Comparison of ENCODE assay signal across 8 mouse cellular contexts in genomic region chr19:45812115-45812514, GRCm38 (mm10). TPM values are rescaled to one million over a fixed set of nuclear protein-coding genes. Genes with fewer than 3 reads are reported as not detected.
A peak's percentile ranks its signal among the peaks of the same experiment; 100 is the strongest.
DNase-seq lines count a peak whose midpoint lies in the region; ATAC-seq and TF ChIP-seq lines count a peak whose summit lies in the region.

No protein-coding gene starts in this region.

- H3K9ac ChIP-seq in MEL (ENCODE audit: control insufficient read depth, low read depth, low read length, poor library complexity, severe bottlenecking), result peak overlapping the region; percentile 16; the same call in 1 of the 2 replicates
- no peak overlapping the region for H3K9ac ChIP-seq in hindbrain, embryonic 11.5 days (ENCODE audit: low read depth, low read length)
- H3K9ac ChIP-seq in limb, embryonic 14.5 days (ENCODE audit: low read depth, low read length, severe bottlenecking), result no peak overlapping the region
- H3K9ac ChIP-seq in midbrain, embryonic 13.5 days (replicated peaks), result peak overlapping the region; percentile 51

- no peak overlapping the region for H3K27ac ChIP-seq in MEL (ENCODE audit: control insufficient read depth, low read depth, low read length)
- H3K27ac ChIP-seq in hindbrain, embryonic 11.5 days (ENCODE audit: low read depth, low read length), result no peak overlapping the region
- H3K27ac ChIP-seq in limb, embryonic 14.5 days (replicated peaks; ENCODE audit: low read depth, low read length), result no peak overlapping the region
- 0 out of 2 replicates have a peak overlapping the region, but pooled peaks have one; percentile 35 for H3K27ac ChIP-seq in midbrain, embryonic 13.5 days

- no peak for TF ChIP-seq CTCF in MEL (IDR thresholded peaks at IDR 0.05 in 2 of 3, conservative IDR thresholded peaks at IDR 0.05 in 1 of 3; ENCODE audit: control insufficient read depth in 1 of 3, insufficient read depth in 1 of 3, low read depth in 2 of 3, low read length in 3 of 3, poor library complexity in 1 of 3, severe bottlenecking in 1 of 3)

- DNase-seq in A20 (ENCODE audit: low read depth, low spot score) (peak; percentile 87), MEL (ENCODE audit: low read depth, low spot score) (peak; percentile 87)
- DNase-seq in embryo, embryonic 9.5 days (ENCODE audit: extremely low spot score), result peak; percentile 58
- peak; percentile 63 for DNase-seq in hindbrain, embryonic 11.5 days (ENCODE audit: low spot score)
- DNase-seq in limb, embryonic 14.5 days (ENCODE audit: low spot score), result no peak
- DNase-seq in testis, postnatal 14 days (ENCODE audit: low spot score), result peak; percentile 59
- no peak for DNase-seq in right cerebral cortex, postnatal 25 days

- peak; percentile 39; the same call in 1 of the 2 replicates for ATAC-seq in hindbrain, embryonic 11.5 days (ENCODE audit: low FRiP score)
- no peak for ATAC-seq in limb, embryonic 14.5 days (ENCODE audit: low FRiP score, low read depth)
- peak; percentile 47 for ATAC-seq in midbrain, embryonic 13.5 days

- H3K36me3 ChIP-seq in MEL (ENCODE audit: control insufficient read depth in 1 of 2, insufficient read depth in 2 of 2, low read length in 2 of 2), result no peaks in the 10 kb centered on the region
- H3K36me3 ChIP-seq in hindbrain, embryonic 11.5 days (ENCODE audit: control insufficient read depth, insufficient read depth, low read length), result no peaks in the 10 kb centered on the region
- no peaks in the 10 kb centered on the region for H3K36me3 ChIP-seq in limb, embryonic 14.5 days (ENCODE audit: control insufficient read depth, insufficient read depth, low read length)
- no peaks in the 10 kb centered on the region for H3K36me3 ChIP-seq in midbrain, embryonic 13.5 days

- 2% methylated on average over 16 of the region's 16 CpGs for WGBS in hindbrain, embryonic 11.5 days
- WGBS in limb, embryonic 14.5 days, result 4% methylated on average over 16 of the region's 16 CpGs
- WGBS in midbrain, embryonic 13.5 days, result under 1% methylated on average over 16 of the region's 16 CpGs

- no peaks in the 10 kb centered on the region for H3K27me3 ChIP-seq in MEL (ENCODE audit: control insufficient read depth in 1 of 2, insufficient read depth in 2 of 2, low read length in 2 of 2)
- H3K27me3 ChIP-seq in hindbrain, embryonic 11.5 days (ENCODE audit: control insufficient read depth, insufficient read depth, low read length), result peaks cover 7% of the 10 kb centered on the region
- H3K27me3 ChIP-seq in limb, embryonic 14.5 days (ENCODE audit: control insufficient read depth, insufficient read depth, low read length), result peaks cover 10% of the 10 kb centered on the region
- H3K27me3 ChIP-seq in midbrain, embryonic 13.5 days, result peaks cover 16% of the 10 kb centered on the region; the same call in 1 of the 2 replicates

- H3K79me2 ChIP-seq in MEL (ENCODE audit: control insufficient read depth, insufficient read depth, low read length, poor library complexity), result no peaks in the 10 kb centered on the region

- no peak for TF ChIP-seq EP300 in MEL (IDR thresholded peaks at IDR 0.05; ENCODE audit: low read depth in 1 of 2, low read length in 2 of 2)

- no peak for TF ChIP-seq RAD21 in MEL (IDR thresholded peaks at IDR 0.05; ENCODE audit: low read depth, low read length)

- peaks cover 0 to 5% of the 10 kb centered on the region in 2 experiments; a peak in 2 of 4 replicates for H3K4me1 ChIP-seq in MEL (ENCODE audit: control insufficient read depth in 1 of 2, insufficient read depth in 2 of 2, low read length in 2 of 2)
- H3K4me1 ChIP-seq in hindbrain, embryonic 11.5 days (replicated peaks; ENCODE audit: control insufficient read depth, insufficient read depth, low read length), result peaks cover 13% of the 10 kb centered on the region
- H3K4me1 ChIP-seq in limb, embryonic 14.5 days (ENCODE audit: control insufficient read depth, insufficient read depth, low read length), result peaks cover 18% of the 10 kb centered on the region
- H3K4me1 ChIP-seq in midbrain, embryonic 13.5 days (replicated peaks), result peaks cover 39% of the 10 kb centered on the region

- peak overlapping the region; percentile 45 for H3K4me2 ChIP-seq in hindbrain, embryonic 11.5 days (replicated peaks; ENCODE audit: low read depth, low read length)
- H3K4me2 ChIP-seq in limb, embryonic 14.5 days (replicated peaks; ENCODE audit: low read depth, low read length, severe bottlenecking), result no peak overlapping the region; the same call in 1 of the 2 replicates
- peak overlapping the region; percentile 70 for H3K4me2 ChIP-seq in midbrain, embryonic 13.5 days (replicated peaks)

- peak overlapping the region; percentile 40 to 52 for H3K4me3 ChIP-seq in MEL (ENCODE audit: control insufficient read depth in 1 of 2, insufficient read depth in 1 of 2, low read depth in 2 of 2, low read length in 2 of 2)
- peak overlapping the region; percentile 29 for H3K4me3 ChIP-seq in hindbrain, embryonic 11.5 days (ENCODE audit: low read depth, low read length)
- H3K4me3 ChIP-seq in limb, embryonic 14.5 days (replicated peaks; ENCODE audit: low read length), result peak overlapping the region; percentile 16; the same call in 1 of the 2 replicates
- H3K4me3 ChIP-seq in midbrain, embryonic 13.5 days (replicated peaks), result peak overlapping the region; percentile 39

- no peak for TF ChIP-seq POLR2A in MEL (IDR thresholded peaks at IDR 0.05; ENCODE audit: control insufficient read depth in 1 of 2, insufficient read depth in 1 of 2, low read depth in 1 of 2, low read length in 2 of 2, poor library complexity in 1 of 2)
- no peak for TF ChIP-seq POLR2A in limb, embryonic 14.5 days (IDR thresholded peaks at IDR 0.05; ENCODE audit: borderline replicate concordance, extremely low read depth, insufficient read depth, insufficient read length)

- no peaks in the 10 kb centered on the region for H3K9me3 ChIP-seq in MEL (replicated peaks; ENCODE audit: insufficient read depth, low read length)
- no peaks in the 10 kb centered on the region for H3K9me3 ChIP-seq in hindbrain, embryonic 11.5 days (ENCODE audit: control insufficient read depth, low read length)
- H3K9me3 ChIP-seq in limb, embryonic 14.5 days (ENCODE audit: control insufficient read depth, low read length), result no peaks in the 10 kb centered on the region
- no peaks in the 10 kb centered on the region for H3K9me3 ChIP-seq in midbrain, embryonic 13.5 days

TF ChIP-seq in MEL, 35 proteins besides CTCF, POLR2A, EP300 and RAD21:
- no peak for TF ChIP-seq BHLHE40 (IDR thresholded peaks at IDR 0.05; ENCODE audit: borderline replicate concordance, low read depth, low read length)
- TF ChIP-seq ZKSCAN1 (IDR thresholded peaks at IDR 0.05; ENCODE audit: low read depth, low read length), result no peak
- TF ChIP-seq E2F4 (IDR thresholded peaks at IDR 0.05; ENCODE audit: borderline replicate concordance, low read depth, low read length), result no peak
- no peak for TF ChIP-seq UBTF (IDR thresholded peaks at IDR 0.05; ENCODE audit: borderline replicate concordance, insufficient read depth, low read depth, low read length)
- TF ChIP-seq TAL1 (IDR thresholded peaks at IDR 0.05; ENCODE audit: low read length), result no peak
- TF ChIP-seq USF1 (IDR thresholded peaks at IDR 0.05; ENCODE audit: low read depth, low read length), result no peak
- no peak for TF ChIP-seq ZC3H11A (IDR thresholded peaks at IDR 0.05; ENCODE audit: low read depth, low read length)
- TF ChIP-seq POLR2AphosphoS2 (IDR thresholded peaks at IDR 0.05; ENCODE audit: low read length), result no peak
- TF ChIP-seq MXI1 (IDR thresholded peaks at IDR 0.05; ENCODE audit: low read depth, low read length), result no peak
- no peak for TF ChIP-seq SMC3 (IDR thresholded peaks at IDR 0.05; ENCODE audit: low read depth, low read length)
- TF ChIP-seq GATA1 (IDR thresholded peaks at IDR 0.05; ENCODE audit: low read depth, low read length), result no peak
- TF ChIP-seq MAX (IDR thresholded peaks at IDR 0.05; ENCODE audit: low read length), result no peak
- no peak for TF ChIP-seq SIN3A (IDR thresholded peaks at IDR 0.05; ENCODE audit: low read length)
- TF ChIP-seq MAZ (IDR thresholded peaks at IDR 0.05; ENCODE audit: low read depth, low read length), result no peak
- no peak for TF ChIP-seq TCF12 (IDR thresholded peaks at IDR 0.05; ENCODE audit: low read depth, low read length)
- TF ChIP-seq CHD1 (IDR thresholded peaks at IDR 0.05; ENCODE audit: low read depth, low read length), result no peak
- no peak for TF ChIP-seq GABPA (IDR thresholded peaks at IDR 0.05; ENCODE audit: low read depth, low read length)
- TF ChIP-seq NRF1 (IDR thresholded peaks at IDR 0.05; ENCODE audit: insufficient read depth, low read depth, low read length, poor library complexity, severe bottlenecking), result no peak
- TF ChIP-seq ZNF384 (IDR thresholded peaks at IDR 0.05; ENCODE audit: low read depth, low read length), result no peak
- no peak for TF ChIP-seq JUND (IDR thresholded peaks at IDR 0.05; ENCODE audit: low read depth, low read length)
TF ChIP-seq in MEL: peak in this region for 0.

RNA-seq across cellular contexts. Expression of gene Kcnip2, which starts 3.7 kb away (rescaled TPM):
- total RNA-seq in MEL (2012; rRNA removed), result not detected in 2 replicates
- polyA plus RNA-seq in MEL (2012; ENCODE audit: insufficient read depth in 1 of 2, insufficient read length in 2 of 2, low read depth in 1 of 2, low replicate concordance in 2 of 2, missing spikeins in 1 of 2), result under 1 TPM in 1 of 2 experiments, not detected in 1; 0.14 TPM
- polyA plus RNA-seq in hindbrain, embryonic 11.5 days (2014; fragmentation: Nextera tagmentation; extraction: Ambion mirVana), result 0.56 and 0.73 TPM in 2 replicates
- 1.3 and 1.5 TPM in 2 replicates for polyA plus RNA-seq in limb, embryonic 14.5 days (2012; rRNA removed)
- polyA plus RNA-seq in limb, embryonic 14.5 days (2014; fragmentation: Nextera tagmentation; extraction: Ambion mirVana), result 0.55 and 0.92 TPM in 2 replicates
- polyA plus RNA-seq in midbrain, embryonic 13.5 days (2015; fragmentation: Nextera tagmentation; extraction: Ambion mirVana), result 2.8 and 3.0 TPM in 2 replicates

RNA-seq across cellular contexts. Expression of gene Mgea5, which starts 28.5 kb away (rescaled TPM):
- 54.4 and 64.2 TPM in 2 replicates for total RNA-seq in MEL (2012; rRNA removed)
- 10 to 100 TPM in 1 of 2 experiments, not detected in 1; 67.0 TPM for polyA plus RNA-seq in MEL (2012; ENCODE audit: insufficient read depth in 1 of 2, insufficient read length in 2 of 2, low read depth in 1 of 2, low replicate concordance in 2 of 2, missing spikeins in 1 of 2)
- polyA plus RNA-seq in hindbrain, embryonic 11.5 days (2014; fragmentation: Nextera tagmentation; extraction: Ambion mirVana), result 75.6 and 93.2 TPM in 2 replicates
- polyA plus RNA-seq in limb, embryonic 14.5 days (2012; rRNA removed), result 79.8 and 85.3 TPM in 2 replicates
- polyA plus RNA-seq in limb, embryonic 14.5 days (2014; fragmentation: Nextera tagmentation; extraction: Ambion mirVana), result 59.0 and 66.9 TPM in 2 replicates
- 96.2 and 102 TPM in 2 replicates for polyA plus RNA-seq in midbrain, embryonic 13.5 days (2015; fragmentation: Nextera tagmentation; extraction: Ambion mirVana)

Comparison
In these comparisons a context has a peak if more than half of its experiments do, and no peak if none do; other contexts are left out.
1. DNase-seq: peak in A20 (single experiment), MEL (single experiment), embryo, embryonic 9.5 days (single experiment), hindbrain, embryonic 11.5 days (single experiment) and testis, postnatal 14 days (single experiment); none in limb, embryonic 14.5 days (single experiment) and right cerebral cortex, postnatal 25 days (single experiment).
2. H3K9ac ChIP-seq: peak in MEL (single experiment) and midbrain, embryonic 13.5 days (single experiment); none in hindbrain, embryonic 11.5 days (single experiment) and limb, embryonic 14.5 days (single experiment).
3. Peak in every context shown above with its lines, with median percentiles within 50 percentile points of each other: H3K4me3 ChIP-seq.